Mouse (Mus musculus): ENCODE measurements around the gene Dnaja1.
A peak's percentile ranks its signal among the peaks of the same experiment; 100 is the strongest.

Gene Dnaja1

GRCm38 (mm10) chr4:40757157-40757779, 35.3 kb downstream of the Dnaja1 start:
- DNase-seq (ENCODE audit: low spot score) = no peak

- DNase-seq (ENCODE audit: low spot score) = peak; percentile 98
These were observed 36.0 kb downstream of the Dnaja1 start, which contains the start of gene Smu1 for GRCm38 (mm10) chr4:40757780-40758420. TSS of gene Smu1 (minus strand) at chr4:40757923.

- DNase-seq (ENCODE audit: low spot score) = no peak
These were observed 37.9 kb downstream of the Dnaja1 start for GRCm38 (mm10) chr4:40759876-40760275.

- DNase-seq (ENCODE audit: low spot score) = peak; percentile 84
These were observed 52.6 kb downstream of the Dnaja1 start for GRCm38 (mm10) chr4:40774279-40775259.

GRCm38 (mm10) chr4:40776416-40776815, 54.5 kb downstream of the Dnaja1 start:
- DNase-seq (ENCODE audit: low spot score) = no peak

DNA sequence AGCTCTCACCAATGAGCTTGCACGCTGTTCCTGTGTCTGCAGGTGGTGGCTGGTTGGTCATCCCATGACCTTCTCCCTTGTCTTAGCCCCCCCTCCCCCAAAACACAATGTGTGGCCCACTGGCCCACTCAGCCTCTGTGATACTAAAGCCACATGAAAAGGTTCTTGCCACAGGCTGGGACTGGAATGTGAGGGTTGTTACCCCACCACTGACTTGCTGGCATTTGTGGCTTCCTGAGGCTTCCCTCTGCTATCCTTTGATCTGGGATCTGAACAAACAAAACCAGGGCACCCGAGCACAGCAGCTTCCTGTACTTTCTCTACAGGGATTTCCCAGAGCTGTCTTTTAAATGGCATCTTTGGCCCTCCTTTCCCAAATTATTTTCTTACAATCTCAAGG, 55.2 kb downstream of the Dnaja1 start:
- no peak for DNase-seq (ENCODE audit: low spot score)

- peak; percentile 18 for DNase-seq (ENCODE audit: low spot score)
These were observed 56.7 kb downstream of the Dnaja1 start for GRCm38 (mm10) chr4:40778656-40779055.

DNA sequence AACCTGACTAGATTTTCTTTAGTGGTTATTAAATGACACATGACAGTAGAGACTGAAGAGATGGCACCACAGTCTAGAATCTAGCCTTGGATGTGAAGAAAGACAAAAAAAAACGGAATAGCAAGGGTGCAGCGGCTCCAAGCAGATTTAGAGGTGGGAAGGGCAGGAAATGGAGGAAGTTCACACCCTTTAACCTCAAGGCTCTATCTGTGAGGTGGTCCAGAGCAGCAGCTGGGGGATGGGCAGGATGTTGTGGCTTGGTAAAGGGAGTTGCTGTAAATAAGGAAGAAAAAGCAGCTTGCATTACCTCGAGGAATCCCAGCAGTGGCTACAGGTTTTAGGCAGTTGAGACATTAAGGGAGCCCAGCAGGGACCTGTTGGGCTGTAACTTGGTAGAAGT, 59.2 kb downstream of the Dnaja1 start:
- DNase-seq (ENCODE audit: low spot score) = no peak

- DNase-seq (ENCODE audit: low spot score) = no peak
These were observed 60.0 kb downstream of the Dnaja1 start for GRCm38 (mm10) chr4:40781797-40782495.

- no peak for DNase-seq (ENCODE audit: low spot score)
These were observed 61.1 kb downstream of the Dnaja1 start for GRCm38 (mm10) chr4:40783049-40783448.

DNA sequence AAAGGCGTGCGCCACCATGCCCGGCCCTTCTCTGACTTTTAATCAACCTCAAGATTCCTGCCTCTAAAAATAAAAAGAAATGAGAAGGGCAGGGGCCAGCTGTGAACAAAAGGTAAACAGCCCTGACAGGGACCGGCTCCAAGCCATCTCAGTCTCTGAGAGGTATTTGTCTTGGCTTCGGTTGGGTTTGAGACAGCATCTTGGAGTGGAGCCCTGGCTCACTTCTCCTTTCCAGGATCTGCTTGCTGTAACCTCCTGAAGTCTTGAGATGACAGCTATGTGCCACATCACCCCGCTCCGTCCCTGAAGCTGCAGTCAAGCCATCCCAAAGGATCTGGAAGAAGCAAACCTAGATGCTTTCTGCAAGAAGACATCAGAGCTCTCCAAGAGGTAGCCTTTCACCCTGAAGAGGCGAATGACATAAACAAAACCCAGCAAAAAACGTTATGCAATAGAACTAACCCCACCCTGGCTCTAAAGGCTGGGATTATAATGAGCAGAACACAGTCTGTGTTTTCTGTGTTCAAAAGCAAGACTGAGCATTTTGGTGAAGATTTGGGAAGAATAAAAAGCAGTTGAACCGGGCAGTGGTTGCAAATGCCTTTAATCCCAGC, 62.7 kb downstream of the Dnaja1 start:
- DNase-seq (ENCODE audit: low spot score) = no peak

DNA sequence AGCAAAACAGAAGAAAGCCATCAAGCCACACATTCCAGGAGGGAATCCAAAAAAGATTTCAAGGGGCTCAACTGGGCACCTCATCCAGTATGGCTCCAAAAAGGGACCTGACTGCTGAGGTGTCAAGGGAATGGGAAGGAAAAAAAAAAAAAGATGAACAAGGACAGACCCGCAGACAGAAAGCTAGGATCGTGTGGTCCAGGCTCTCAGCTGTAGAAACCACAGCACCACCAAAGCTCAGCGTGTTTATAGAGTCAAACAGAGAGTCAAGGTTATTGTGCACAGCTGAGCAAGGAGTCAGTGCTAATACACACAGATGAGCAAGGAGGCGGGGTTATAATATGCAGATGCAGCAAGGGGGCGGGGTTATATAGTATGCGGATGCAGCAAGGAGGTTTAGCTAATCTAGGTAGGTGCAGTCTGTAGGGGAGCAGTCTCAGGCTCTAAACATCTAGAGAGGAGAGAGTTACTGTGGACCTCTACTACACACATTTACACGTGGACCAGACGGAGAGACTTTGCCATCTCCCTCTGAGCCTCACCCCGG, 63.7 kb downstream of the Dnaja1 start:
- no peak for DNase-seq (ENCODE audit: low spot score)

- DNase-seq (ENCODE audit: low spot score) = no peak
These were observed 64.6 kb downstream of the Dnaja1 start for GRCm38 (mm10) chr4:40786578-40786977.
